Mouse (Mus musculus): Measurements from ENCODE around the gene Vps45.
"Not testable (repeated sequence)": the region's sequence is repeated elsewhere in the genome, so short reads cannot be mapped to it uniquely, and the experiment has no call there.

The Vps45 gene

GRCm38 (mm10) chr3:96078066-96078465 is 19.8 kb upstream of the Vps45 start:
- DNase-seq = no peak

DNA sequence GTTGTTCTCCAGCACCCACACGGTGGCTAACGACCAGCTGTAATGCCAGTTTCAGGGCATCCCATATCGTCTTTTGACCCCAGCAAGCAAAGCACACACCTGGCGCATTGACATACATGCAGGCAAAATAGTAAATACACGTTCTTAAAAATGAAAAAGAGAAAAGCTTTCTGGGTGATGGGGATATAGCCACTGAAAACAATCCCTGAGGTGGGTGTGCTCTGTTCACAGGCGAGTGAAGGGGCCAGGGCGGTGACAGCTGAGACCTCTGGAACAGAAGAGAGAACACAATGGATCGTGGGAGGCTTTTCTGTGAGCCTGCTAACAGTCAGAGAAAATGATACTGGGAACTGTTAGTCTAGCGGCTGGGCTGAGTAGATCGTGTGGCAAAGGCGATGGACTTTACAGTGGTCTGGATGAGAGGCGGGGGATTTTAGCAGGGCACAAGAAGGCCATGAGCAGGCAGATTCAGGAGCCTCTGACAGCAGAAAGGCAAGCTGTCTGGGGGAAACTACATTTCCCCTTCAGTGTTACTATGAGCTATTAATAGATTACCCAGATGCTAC is 14.7 kb upstream of the Vps45 start:
- no peak for DNase-seq

GRCm38 (mm10) chr3:96070241-96070640 is 12.0 kb upstream of the Vps45 start:
- no peak for DNase-seq

GRCm38 (mm10) chr3:96069542-96069941 is 11.3 kb upstream of the Vps45 start:
- no peak for DNase-seq

DNA sequence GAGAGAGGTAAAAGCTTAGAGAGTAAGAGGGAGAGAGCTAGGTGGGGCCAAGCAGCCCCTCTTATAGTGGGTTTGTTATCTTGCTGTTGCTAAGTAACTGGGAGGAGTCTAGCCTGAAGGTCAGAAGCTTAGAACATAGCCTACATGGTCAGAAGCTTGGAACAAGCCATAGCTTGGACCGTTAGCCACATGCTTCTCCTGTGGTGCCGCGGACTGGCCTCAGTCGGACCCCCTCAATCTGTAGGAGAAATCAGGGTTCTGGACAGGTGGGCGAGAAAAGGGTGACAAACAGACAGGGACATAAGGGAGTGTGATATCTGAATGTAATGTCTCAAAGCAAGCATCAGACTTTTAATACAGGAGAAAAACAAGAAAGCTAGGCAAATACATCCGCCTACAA is 10.8 kb upstream of the Vps45 start:
- no peak for DNase-seq

- no peak for DNase-seq
These were observed 8.5 kb upstream of the Vps45 start for GRCm38 (mm10) chr3:96066741-96067140.

- peak; percentile 62 to 69 for DNase-seq
These were observed 7.6 kb upstream of the Vps45 start for GRCm38 (mm10) chr3:96065754-96066375.

DNA sequence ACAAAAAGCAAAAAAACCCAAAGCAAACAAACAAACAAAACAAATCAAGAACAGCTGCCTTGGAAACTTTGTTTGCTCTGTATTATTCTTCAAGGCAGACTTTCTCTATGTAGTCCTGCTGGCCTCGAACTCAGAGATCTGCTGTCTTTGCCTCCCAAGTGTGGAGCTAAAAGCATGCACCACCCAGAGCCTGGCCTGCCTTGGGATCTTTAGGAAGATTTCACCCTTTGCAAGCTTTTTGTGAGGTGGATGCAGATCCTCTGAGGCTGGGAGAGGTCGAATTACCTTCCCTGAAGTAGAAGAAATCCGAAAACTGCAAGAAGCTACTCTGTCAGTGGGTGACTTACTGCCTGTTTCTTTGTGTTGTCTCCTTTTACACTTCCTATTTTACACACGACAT is 6.9 kb upstream of the Vps45 start:
- peak in 1 of 2 experiments; percentile 10 for DNase-seq

DNA sequence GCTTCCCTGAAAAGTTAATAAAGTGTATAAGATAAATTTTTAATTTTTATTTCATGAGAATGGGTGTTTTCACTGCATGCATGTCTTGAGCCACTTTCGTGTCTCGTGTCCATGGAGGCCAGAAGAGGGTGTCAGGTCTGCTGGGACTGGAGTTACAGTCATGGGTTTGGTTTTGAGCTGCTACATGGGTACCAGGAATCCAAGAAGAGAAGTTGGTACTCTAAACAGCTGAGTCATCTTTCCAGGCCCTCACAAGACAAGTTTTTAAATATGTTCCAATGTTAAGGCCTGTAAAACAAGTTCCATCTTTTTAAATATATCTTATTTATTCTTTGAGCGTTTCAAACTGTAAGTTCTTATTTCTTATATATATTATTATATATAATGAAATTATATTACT is 6.0 kb upstream of the Vps45 start:
- no peak for DNase-seq

DNA sequence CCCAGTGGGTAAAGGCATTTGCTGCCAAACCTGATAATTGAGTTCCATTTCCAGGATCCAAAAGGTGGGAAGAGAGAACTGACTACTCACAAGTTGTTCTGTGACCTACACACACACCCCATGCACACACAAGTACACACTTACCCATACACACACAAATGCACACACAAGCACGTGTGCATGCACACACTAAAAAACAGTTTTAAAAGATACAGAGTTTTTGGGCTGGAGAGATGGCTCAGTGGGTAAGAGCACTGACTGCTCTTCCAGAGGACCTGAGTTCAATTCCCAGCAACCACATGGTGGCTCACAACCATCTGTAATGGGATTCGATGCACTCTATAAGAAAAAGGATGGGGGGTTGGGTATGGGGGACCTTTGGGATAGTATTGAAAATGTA is 5.0 kb upstream of the Vps45 start:
- DNase-seq = no peak

GRCm38 (mm10) chr3:96060146-96060545 is 1.9 kb upstream of the Vps45 start:
- DNase-seq = no peak

DNA sequence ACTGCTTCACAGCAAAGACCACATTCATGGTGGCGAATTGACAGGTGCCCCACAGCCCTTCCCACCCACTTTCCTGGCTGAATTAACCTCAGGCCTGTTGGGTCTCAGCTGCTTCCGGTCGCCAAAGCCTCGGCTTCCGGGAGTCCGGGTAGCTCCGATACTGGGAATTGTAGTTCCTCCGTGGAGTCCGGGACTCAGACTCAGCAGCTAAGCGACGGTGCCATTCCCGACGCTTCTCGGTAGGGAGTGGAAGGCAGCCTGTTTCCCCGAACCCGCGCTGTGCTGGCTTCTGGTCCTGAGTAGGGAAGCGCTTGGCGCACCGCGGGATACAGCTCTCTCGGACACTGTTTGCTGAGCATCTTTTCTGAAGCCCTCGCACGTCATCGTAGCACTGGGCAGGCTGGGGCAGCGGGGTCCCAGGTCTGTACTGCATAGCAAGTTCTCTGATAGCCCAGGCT is 490 bp downstream of the Vps45 start:
- DNase-seq = peak; percentile 88 to 93

GRCm38 (mm10) chr3:96056031-96056430 is 2.2 kb downstream of the Vps45 start:
- DNase-seq = no peak

DNA sequence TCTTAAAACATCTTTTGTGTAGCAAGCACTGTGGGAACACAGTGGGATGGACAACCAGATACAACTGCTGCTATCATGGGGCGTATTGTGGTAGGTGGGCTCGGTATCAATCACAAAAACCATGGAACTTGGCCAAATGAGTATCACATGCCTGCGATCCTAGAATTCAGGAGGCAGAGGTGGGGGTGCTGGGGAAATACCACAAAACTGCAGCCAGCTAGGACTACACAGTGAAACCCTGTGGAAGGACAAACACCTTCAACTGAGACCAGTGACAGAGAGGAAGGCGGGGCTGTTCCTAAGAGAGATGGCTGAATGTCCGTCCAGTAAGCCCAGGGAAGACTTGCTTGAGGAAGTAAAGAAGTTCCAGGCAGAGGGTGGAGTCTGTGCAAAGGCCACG is 3.0 kb downstream of the Vps45 start:
- no peak for DNase-seq

DNA sequence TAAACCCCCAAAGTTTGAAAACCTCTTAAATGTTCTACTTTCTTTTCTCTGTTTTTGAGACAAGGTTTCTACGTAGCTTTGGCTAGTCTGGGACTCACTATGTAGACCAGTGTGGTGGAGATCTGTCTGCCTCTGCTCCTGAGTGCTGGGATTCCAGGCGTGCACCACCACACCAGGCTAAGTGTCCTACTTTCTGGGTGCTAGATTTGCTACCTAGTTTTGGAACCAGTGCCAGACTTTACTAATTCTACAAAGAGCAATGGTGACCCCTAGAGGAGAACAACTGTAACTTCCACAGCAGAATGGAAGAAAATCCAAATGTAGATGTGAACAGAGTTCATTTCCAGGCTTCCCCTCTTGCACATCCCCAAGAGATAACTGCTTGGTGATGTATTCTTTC is 6.4 kb downstream of the Vps45 start:
- peak in 1 of 2 experiments; percentile 31 for DNase-seq

DNA sequence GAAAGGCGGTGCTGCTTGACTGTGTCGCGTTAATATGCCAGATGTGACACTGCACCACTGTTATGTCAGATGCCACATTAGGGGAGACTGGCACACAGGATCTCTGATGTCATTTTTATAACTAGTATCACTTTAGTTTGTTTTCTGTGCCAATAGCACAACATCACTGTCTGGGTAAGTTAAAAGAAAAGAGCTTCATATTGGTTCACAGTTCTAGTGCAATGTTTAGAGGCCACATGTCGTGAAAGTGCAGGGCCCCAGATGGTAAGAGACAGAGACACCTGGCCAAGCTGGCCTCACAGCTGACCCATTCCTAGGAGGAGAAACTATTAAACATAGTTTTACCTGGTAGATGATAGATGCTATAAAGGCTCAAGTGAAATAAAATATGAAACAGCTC is 7.1 kb downstream of the Vps45 start:
- no peak for DNase-seq

GRCm38 (mm10) chr3:96050779-96051178 is 7.5 kb downstream of the Vps45 start:
- no peak for DNase-seq

GRCm38 (mm10) chr3:96044559-96044958 is 13.7 kb downstream of the Vps45 start:
- DNase-seq = not testable (repeated sequence)

GRCm38 (mm10) chr3:96043104-96043503 is 15.2 kb downstream of the Vps45 start:
- no peak for DNase-seq

DNA sequence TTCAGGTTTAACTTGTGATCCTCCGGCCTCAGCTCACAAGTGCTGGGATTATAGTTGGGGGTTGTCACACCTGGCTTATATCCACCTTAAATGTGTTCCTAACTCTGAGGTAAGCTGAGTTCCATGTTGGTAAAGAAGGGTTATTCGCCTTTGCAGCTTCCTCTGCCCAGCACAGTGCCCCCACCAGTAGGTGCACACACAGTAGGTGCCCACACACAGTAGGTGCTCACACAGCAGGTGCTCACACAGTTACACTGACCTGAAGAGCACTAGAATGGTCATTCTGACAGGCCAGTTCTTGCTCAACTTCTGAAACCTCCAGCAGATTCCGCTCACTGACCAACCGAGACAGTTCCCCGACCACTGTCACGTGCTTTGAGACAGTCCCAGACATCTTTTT is 17.2 kb downstream of the Vps45 start:
- no peak for DNase-seq

DNA sequence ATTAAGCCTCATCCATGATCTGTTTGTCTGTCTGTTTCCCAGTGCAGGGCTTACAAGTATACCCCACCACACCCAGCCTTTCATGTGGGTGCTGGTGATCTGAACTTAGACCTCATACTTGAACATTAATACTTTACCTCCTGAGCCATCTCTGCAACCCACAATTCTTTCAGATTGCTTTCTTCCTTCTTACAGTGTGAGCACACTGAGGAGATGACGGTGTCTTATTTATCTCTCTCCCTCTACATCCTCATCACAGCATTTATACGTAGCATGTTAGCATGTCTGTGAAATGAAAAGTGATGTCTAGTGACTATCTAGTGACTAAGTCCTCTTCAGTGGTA is 17.6 kb downstream of the Vps45 start:
- DNase-seq = no peak

DNA sequence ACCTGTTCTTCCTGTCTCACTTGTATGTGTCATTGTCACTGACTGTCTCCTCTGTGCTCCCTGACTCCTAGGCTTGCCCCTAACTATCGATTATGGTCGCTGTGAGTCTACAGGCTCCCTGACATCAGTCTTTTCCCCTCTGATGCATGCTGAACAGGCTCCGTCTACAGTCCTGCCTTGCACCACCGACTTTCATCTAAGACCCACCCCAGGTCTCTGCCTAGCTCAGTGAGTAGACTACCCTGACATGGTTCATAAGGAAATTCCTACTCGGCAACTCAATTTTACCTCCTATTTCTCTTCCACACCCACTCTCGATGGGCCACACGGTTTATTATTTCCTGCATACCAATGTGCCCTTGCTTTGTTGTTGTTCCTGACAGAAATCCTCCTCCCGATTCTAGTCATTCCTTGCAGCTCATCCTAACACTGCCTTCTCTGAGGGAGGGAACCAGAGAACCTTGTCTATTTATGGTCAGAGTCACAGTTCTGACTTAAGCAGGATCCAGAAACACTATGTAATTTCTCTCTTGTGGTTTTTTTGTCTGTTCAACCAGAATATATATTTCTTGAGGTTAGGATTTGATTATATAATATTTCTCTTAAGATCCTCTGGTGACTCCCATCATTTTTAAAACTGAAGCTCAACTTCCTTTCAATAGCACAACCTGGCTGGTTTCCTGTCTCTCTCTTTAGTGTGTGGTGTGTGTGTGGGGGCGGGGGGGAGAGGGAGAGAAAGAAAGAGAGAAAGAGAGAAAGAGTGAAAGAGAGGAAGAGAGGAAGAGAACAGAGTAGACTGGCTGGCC is 18.2 kb downstream of the Vps45 start:
- peak in 1 of 2 experiments; percentile 16 for DNase-seq

GRCm38 (mm10) chr3:96038851-96039250 is 19.4 kb downstream of the Vps45 start:
- DNase-seq = no peak

DNA sequence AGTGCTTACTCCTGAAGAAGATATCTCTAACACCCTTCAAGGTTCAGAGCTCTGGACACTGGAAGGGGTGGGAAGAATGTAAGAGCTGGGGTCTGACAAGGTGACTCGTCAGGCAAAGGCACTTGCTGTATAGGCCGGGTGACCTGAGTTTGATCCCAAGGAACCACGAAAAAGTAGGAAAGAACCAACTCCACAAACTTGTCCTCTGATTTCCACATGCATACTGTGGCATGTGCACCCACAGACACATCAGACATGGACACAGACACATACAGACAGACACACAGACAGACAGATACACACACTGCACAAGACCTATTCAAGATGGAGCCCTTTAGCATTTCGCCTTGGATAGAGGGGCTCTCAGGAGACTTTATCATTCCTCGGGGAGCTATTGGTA is 20.1 kb downstream of the Vps45 start:
- no peak for DNase-seq

Measured in kidney, postnatal 4 days (tissue).